Mouse (Mus musculus): ENCODE measurements around the gene Skiv2l. TPM values are rescaled to one million over a fixed set of nuclear protein-coding genes. Genes with fewer than 3 reads are reported as not detected.

Skiv2l gene
- total RNA-seq (2012; rRNA removed): 29.6 and 34.9 TPM in 2 replicates
- 10 to 100 TPM in 1 of 2 experiments, not detected in 1; 47.0 TPM for polyA plus RNA-seq (2012; ENCODE audit: insufficient read depth in 1 of 2, insufficient read length in 2 of 2, low read depth in 1 of 2, low replicate concordance in 2 of 2, missing spikeins in 1 of 2)

DNA sequence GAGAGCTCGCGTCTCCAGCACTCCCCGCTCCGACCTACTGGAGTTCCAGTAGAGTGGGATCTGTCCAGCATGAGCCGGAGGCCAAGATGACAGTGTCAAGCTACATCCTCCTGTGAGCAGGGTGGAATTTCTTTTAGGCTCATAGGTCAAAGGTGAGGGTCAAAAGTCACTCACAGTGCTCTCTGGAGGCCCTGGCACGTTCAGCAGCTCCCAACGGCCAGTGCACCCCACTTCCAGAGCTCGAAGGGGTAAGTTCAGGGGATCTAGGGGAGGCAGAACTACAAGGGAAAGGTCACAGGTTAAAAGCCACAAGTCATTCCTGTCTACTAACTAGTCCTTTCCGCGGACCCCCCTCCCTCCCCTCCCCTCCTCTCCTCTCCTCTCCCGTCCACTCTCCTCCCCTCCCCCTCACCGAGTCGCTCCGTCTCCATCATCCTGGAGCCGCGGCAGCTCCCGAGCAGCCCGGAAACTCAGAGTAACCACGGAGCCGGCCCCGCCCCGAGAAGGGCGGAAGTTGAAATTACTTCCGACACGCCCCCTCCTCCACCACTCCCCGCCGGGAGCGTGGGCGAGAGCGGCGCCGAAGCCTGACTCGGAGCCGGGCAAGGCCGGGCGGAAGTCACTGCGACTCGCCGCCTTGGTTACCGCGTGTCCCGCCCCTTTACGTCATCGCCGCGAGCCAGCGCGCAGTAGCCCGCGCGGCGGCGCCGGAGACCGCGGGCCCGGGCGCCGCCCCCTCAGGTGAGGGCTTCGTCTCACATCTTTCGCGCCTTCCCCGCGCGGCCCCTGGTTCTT lies at the start of gene Skiv2l, which contains the start of gene Nelfe:
TSS of gene Skiv2l (minus strand) at position 489 of the 795 bp plus-strand sequence.
TSS of gene Nelfe (plus strand) at position 670 of the 795 bp plus-strand sequence.
- H3K36me3 ChIP-seq (ENCODE audit: control insufficient read depth in 1 of 2, insufficient read depth in 2 of 2, low read length in 2 of 2): peaks cover 1 to 5% of the 10 kb centered on the region in 2 experiments
- H3K9ac ChIP-seq (ENCODE audit: control insufficient read depth, low read depth, low read length, poor library complexity, severe bottlenecking): peak within 1 kb of the TSS; percentile 86
- no peaks in the 10 kb centered on the region for H3K9me3 ChIP-seq (replicated peaks; ENCODE audit: insufficient read depth, low read length)
- DNase-seq (ENCODE audit: low read depth, low spot score): peak; percentile 98
- no peaks in the 10 kb centered on the region for H3K27me3 ChIP-seq (ENCODE audit: control insufficient read depth in 1 of 2, insufficient read depth in 2 of 2, low read length in 2 of 2)
- H3K79me2 ChIP-seq (ENCODE audit: control insufficient read depth, insufficient read depth, low read length, poor library complexity): peaks cover 15% of the 10 kb centered on the region
- H3K4me3 ChIP-seq (ENCODE audit: control insufficient read depth in 1 of 2, insufficient read depth in 1 of 2, low read depth in 2 of 2, low read length in 2 of 2): peak within 1 kb of the TSS; percentile 72 to 80
- peak within 1 kb of the TSS; percentile 34; the same call in 1 of the 2 replicates for H3K27ac ChIP-seq (ENCODE audit: control insufficient read depth, low read depth, low read length)
- H3K4me1 ChIP-seq (ENCODE audit: control insufficient read depth in 1 of 2, insufficient read depth in 2 of 2, low read length in 2 of 2): peaks cover 0 to 3% of the 10 kb centered on the region in 2 experiments; a peak in 2 of 4 replicates
- no peak for TF ChIP-seq JUND (IDR thresholded peaks at IDR 0.05; ENCODE audit: low read depth, low read length)
- no peak for TF ChIP-seq GATA1 (IDR thresholded peaks at IDR 0.05; ENCODE audit: low read depth, low read length)
- no peak for TF ChIP-seq GABPA (IDR thresholded peaks at IDR 0.05; ENCODE audit: low read depth, low read length)
- no peak for TF ChIP-seq ZMIZ1 (IDR thresholded peaks at IDR 0.05; ENCODE audit: low read depth, low read length)
- TF ChIP-seq SIN3A (IDR thresholded peaks at IDR 0.05; ENCODE audit: low read length): peak; percentile 99
- peak; percentile 83; the same call in 1 of the 2 replicates for TF ChIP-seq E2F4 (IDR thresholded peaks at IDR 0.05; ENCODE audit: borderline replicate concordance, low read depth, low read length)
- TF ChIP-seq NRF1 (IDR thresholded peaks at IDR 0.05; ENCODE audit: insufficient read depth, low read depth, low read length, poor library complexity, severe bottlenecking): peak; percentile 70
- TF ChIP-seq MAX (IDR thresholded peaks at IDR 0.05; ENCODE audit: low read length): peak; percentile 81
- no peak for TF ChIP-seq RCOR1 (IDR thresholded peaks at IDR 0.05; ENCODE audit: low read depth, low read length)
- peak; percentile 51; the same call in 1 of the 2 replicates for TF ChIP-seq ETS1 (IDR thresholded peaks at IDR 0.05; ENCODE audit: low read depth, low read length)
- no peak for TF ChIP-seq MYB (IDR thresholded peaks at IDR 0.05; ENCODE audit: low read depth, low read length)
- peak; percentile 72; the same call in 1 of the 2 replicates for TF ChIP-seq UBTF (IDR thresholded peaks at IDR 0.05; ENCODE audit: borderline replicate concordance, insufficient read depth, low read depth, low read length)
- TF ChIP-seq ZKSCAN1 (IDR thresholded peaks at IDR 0.05; ENCODE audit: low read depth, low read length): no peak
- TF ChIP-seq BHLHE40 (IDR thresholded peaks at IDR 0.05; ENCODE audit: borderline replicate concordance, low read depth, low read length): no peak
- peak; percentile 96 for TF ChIP-seq HCFC1 (IDR thresholded peaks at IDR 0.05; ENCODE audit: low read depth, low read length)
- no peak for TF ChIP-seq MAFK (IDR thresholded peaks at IDR 0.05; ENCODE audit: borderline replicate concordance, low read depth, low read length)
- TF ChIP-seq USF1 (IDR thresholded peaks at IDR 0.05; ENCODE audit: low read depth, low read length): no peak
- peak; percentile 75; the same call in 1 of the 2 replicates for TF ChIP-seq MAZ (IDR thresholded peaks at IDR 0.05; ENCODE audit: low read depth, low read length)
- TF ChIP-seq CHD2 (IDR thresholded peaks at IDR 0.05; ENCODE audit: low read length): peak; percentile 50
- TF ChIP-seq KAT2A (conservative IDR thresholded peaks at IDR 0.05; ENCODE audit: low read depth, low read length): peak; percentile 88; the same call in 1 of the 2 replicates
- TF ChIP-seq MXI1 (IDR thresholded peaks at IDR 0.05; ENCODE audit: low read depth, low read length): peak; percentile 97
- TF ChIP-seq TAL1 (IDR thresholded peaks at IDR 0.05; ENCODE audit: low read length): no peak
- TF ChIP-seq MEF2A (IDR thresholded peaks at IDR 0.05; ENCODE audit: extremely low read depth, insufficient replicate concordance, low read depth, low read length, poor library complexity, severe bottlenecking): 0 out of 2 replicates have a peak, but pooled peaks have one; percentile 37
- TF ChIP-seq EP300 (IDR thresholded peaks at IDR 0.05; ENCODE audit: low read depth in 1 of 2, low read length in 2 of 2): no peak
- TF ChIP-seq ELF1 (IDR thresholded peaks at IDR 0.05; ENCODE audit: low read depth, low read length): peak; percentile 100
- no peak for TF ChIP-seq POLR2AphosphoS5 (IDR thresholded peaks at IDR 0.05; ENCODE audit: borderline replicate concordance, low read depth, low read length)
- TF ChIP-seq RAD21 (IDR thresholded peaks at IDR 0.05; ENCODE audit: low read depth, low read length): no peak
- TF ChIP-seq CHD1 (IDR thresholded peaks at IDR 0.05; ENCODE audit: low read depth, low read length): no peak
- TF ChIP-seq ZC3H11A (IDR thresholded peaks at IDR 0.05; ENCODE audit: low read depth, low read length): no peak
- TF ChIP-seq MYC (IDR thresholded peaks at IDR 0.05; ENCODE audit: low read depth, low read length): peak; percentile 44; the same call in 1 of the 2 replicates
- TF ChIP-seq NELFE (IDR thresholded peaks at IDR 0.05; ENCODE audit: low read depth, low read length): peak; percentile 68
- no peak for TF ChIP-seq ZNF384 (IDR thresholded peaks at IDR 0.05; ENCODE audit: low read depth, low read length)
- TF ChIP-seq POLR2A (IDR thresholded peaks at IDR 0.05; ENCODE audit: control insufficient read depth in 1 of 2, insufficient read depth in 1 of 2, low read depth in 1 of 2, low read length in 2 of 2, poor library complexity in 1 of 2): peak; percentile 46 to 70; a peak in 2 of 4 replicates
- TF ChIP-seq SMC3 (IDR thresholded peaks at IDR 0.05; ENCODE audit: low read depth, low read length): no peak
